Mouse (Mus musculus): ENCODE data around the gene Fam19a1. TPM values are rescaled to one million over a fixed set of nuclear protein-coding genes. Genes with fewer than 3 reads are reported as not detected.

The Fam19a1 gene
- total and polyA plus RNA-seq, 2 experiments from 2014 or later = 15.7 to 23.6 TPM

DNA sequence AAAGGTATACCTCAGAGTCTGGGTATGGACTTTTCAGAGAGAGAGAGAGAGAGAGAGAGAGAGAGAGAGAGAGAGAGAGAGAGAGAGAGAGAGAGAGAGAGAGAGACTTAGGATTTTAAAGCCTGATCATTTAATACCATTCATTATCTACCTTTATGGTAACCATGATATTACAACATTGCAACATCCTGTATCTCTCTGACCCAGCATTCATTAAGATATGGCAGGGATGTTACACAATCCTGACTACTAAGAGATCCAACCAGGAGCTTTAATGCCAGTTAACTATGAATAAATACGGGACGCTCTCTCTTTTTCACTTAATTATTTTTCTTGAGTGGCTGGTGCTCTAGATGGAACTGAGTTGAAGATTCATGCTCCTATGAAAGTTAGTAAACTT lies 92.4 kb downstream of the Fam19a1 start:
- H3K9me3 ChIP-seq (ENCODE audit: low read length) = no peaks in the 10 kb centered on the region
- H3K27ac ChIP-seq (ENCODE audit: low read depth, low read length) = no peak overlapping the region
- WGBS = 93% methylated on average over 2 of the region's 2 CpGs
- H3K4me3 ChIP-seq (ENCODE audit: low read depth, low read length) = no peak overlapping the region
- no peaks in the 10 kb centered on the region for H3K36me3 ChIP-seq (ENCODE audit: insufficient read depth, low read length)
- H3K9ac ChIP-seq (replicated peaks; ENCODE audit: low read length, poor library complexity, severe bottlenecking) = no peak overlapping the region
- DNase-seq (ENCODE audit: low spot score) = no peak
- no peak for ATAC-seq (ENCODE audit: low FRiP score)
- H3K4me2 ChIP-seq (ENCODE audit: low read depth, low read length, poor library complexity, severe bottlenecking) = no peak overlapping the region
- no peaks in the 10 kb centered on the region for H3K27me3 ChIP-seq (ENCODE audit: insufficient read depth, low read length)
- no peak for TF ChIP-seq CTCF (IDR thresholded peaks at IDR 0.05)
- H3K4me1 ChIP-seq (ENCODE audit: insufficient read depth, low read length) = no peaks in the 10 kb centered on the region

DNA sequence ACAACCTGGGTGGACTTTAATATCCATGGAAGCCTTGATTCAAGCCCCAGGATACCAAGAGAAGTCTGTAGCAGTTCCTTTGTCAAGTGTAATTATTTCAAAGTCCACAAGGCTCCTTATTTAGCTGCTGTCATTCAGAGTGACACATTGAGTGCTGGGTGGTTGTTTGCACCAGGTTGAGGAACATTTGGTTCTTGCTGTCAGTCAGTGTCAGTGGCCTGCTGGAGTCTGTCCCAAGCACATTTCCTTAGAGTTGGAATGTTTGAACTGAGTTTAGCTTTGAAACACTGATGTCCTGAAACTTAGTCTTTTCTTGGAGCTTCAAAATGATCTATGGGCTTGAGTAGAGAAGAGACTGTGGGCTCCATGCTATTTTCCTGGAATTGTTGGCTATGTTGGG lies 121.9 kb downstream of the Fam19a1 start:
- TF ChIP-seq CTCF (IDR thresholded peaks at IDR 0.05) = no peak
- no peaks in the 10 kb centered on the region for H3K4me1 ChIP-seq (ENCODE audit: insufficient read depth, low read length)
- ATAC-seq (ENCODE audit: low FRiP score) = no peak
- H3K4me2 ChIP-seq (ENCODE audit: low read depth, low read length, poor library complexity, severe bottlenecking) = no peak overlapping the region
- H3K27ac ChIP-seq (ENCODE audit: low read depth, low read length) = no peak overlapping the region
- H3K27me3 ChIP-seq (ENCODE audit: insufficient read depth, low read length) = no peaks in the 10 kb centered on the region
- no peaks in the 10 kb centered on the region for H3K36me3 ChIP-seq (ENCODE audit: insufficient read depth, low read length)
- no peak for DNase-seq (ENCODE audit: low spot score)
- H3K9me3 ChIP-seq (ENCODE audit: low read length) = no peaks in the 10 kb centered on the region
- H3K4me3 ChIP-seq (ENCODE audit: low read depth, low read length) = no peak overlapping the region
- H3K9ac ChIP-seq (replicated peaks; ENCODE audit: low read length, poor library complexity, severe bottlenecking) = no peak overlapping the region

DNA sequence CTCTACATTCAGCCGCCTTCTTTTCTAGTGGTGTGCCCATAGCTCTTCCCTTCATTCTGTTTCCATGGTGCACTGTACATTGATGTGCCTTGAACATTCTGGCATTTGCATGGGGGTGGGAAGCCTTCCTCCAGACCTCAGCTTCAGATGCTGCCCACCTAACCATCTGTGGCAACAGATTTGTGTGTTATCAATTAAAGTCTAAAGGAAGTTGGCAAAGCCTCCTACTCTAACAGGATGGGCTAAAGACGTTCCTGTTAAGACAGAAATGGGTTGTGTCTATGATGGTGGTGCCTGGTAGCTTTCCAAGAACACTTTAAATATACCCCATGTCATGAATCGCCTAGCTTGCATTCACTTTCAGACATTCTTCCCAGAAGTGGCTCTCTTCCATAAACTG lies 131.4 kb downstream of the Fam19a1 start:
- Histone ChIP-seq H3K9ac (replicated peaks; ENCODE audit: low read length, poor library complexity, severe bottlenecking) (no peak overlapping the region), H3K4me1 (ENCODE audit: insufficient read depth, low read length) (no peaks in the 10 kb centered on the region), H3K36me3 (ENCODE audit: insufficient read depth, low read length) (no peaks in the 10 kb centered on the region), H3K27me3 (ENCODE audit: insufficient read depth, low read length) (no peaks in the 10 kb centered on the region), H3K4me3 (ENCODE audit: low read depth, low read length) (no peak overlapping the region), H3K4me2 (ENCODE audit: low read depth, low read length, poor library complexity, severe bottlenecking) (no peak overlapping the region), H3K27ac (ENCODE audit: low read depth, low read length) (no peak overlapping the region), H3K9me3 (ENCODE audit: low read length) (no peaks in the 10 kb centered on the region)
- no peak for TF ChIP-seq CTCF (IDR thresholded peaks at IDR 0.05)
- ATAC-seq (ENCODE audit: low FRiP score) (no peak), DNase-seq (ENCODE audit: low spot score) (no peak)
- WGBS = 82% methylated on average over 3 of the region's 3 CpGs

DNA sequence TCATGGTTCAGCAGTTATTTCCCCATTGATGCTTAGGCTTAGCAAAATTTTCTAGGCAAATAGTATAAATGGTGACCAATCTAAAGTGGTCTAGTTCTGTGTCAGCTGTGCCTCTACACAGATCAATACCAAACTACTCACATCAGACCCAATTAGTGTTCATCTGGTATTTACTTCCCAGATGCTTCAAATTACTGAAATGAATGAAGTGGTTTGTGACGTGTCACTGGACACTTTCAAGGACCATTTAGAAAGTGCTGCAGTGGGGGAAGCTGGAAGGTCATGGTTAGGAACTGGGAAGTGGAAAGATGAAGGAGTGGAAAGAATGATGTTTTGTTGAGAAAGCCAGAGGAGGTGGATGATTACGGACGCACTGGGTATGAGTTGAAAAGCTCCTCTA lies 139.0 kb downstream of the Fam19a1 start:
- no peak for DNase-seq (ENCODE audit: low spot score)
- H3K36me3 ChIP-seq (ENCODE audit: insufficient read depth, low read length) = no peaks in the 10 kb centered on the region
- H3K9ac ChIP-seq (replicated peaks; ENCODE audit: low read length, poor library complexity, severe bottlenecking) = no peak overlapping the region
- ATAC-seq (ENCODE audit: low FRiP score) = no peak
- no peaks in the 10 kb centered on the region for H3K9me3 ChIP-seq (ENCODE audit: low read length)
- H3K27me3 ChIP-seq (ENCODE audit: insufficient read depth, low read length) = no peaks in the 10 kb centered on the region
- H3K4me3 ChIP-seq (ENCODE audit: low read depth, low read length) = no peak overlapping the region
- H3K4me2 ChIP-seq (ENCODE audit: low read depth, low read length, poor library complexity, severe bottlenecking) = no peak overlapping the region
- 75% methylated on average over 3 of the region's 3 CpGs for WGBS
- no peaks in the 10 kb centered on the region for H3K4me1 ChIP-seq (ENCODE audit: insufficient read depth, low read length)
- no peak for TF ChIP-seq CTCF (IDR thresholded peaks at IDR 0.05)
- H3K27ac ChIP-seq (ENCODE audit: low read depth, low read length) = no peak overlapping the region

DNA sequence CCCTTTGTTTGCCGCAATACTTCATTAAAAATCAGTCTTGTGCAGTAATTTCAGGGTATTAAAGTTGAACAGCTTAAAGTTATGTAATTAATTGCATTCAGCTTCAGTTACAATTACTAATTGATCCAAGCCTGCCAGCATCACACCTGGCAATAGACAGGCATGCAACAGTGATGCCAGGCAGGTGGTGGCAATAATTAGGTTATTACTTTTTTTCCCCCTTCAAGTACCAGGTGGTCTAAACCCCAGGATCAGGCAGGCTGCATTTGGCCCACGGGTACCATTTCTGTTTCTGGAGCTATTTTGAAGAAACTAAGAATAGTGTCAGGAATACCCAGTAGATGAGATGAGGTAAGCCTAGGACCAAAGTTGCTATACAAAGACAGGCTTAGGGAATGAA lies 141.9 kb downstream of the Fam19a1 start:
- TF ChIP-seq CTCF (IDR thresholded peaks at IDR 0.05) = no peak
- no peak overlapping the region for H3K27ac ChIP-seq (ENCODE audit: low read depth, low read length)
- H3K4me3 ChIP-seq (ENCODE audit: low read depth, low read length) = no peak overlapping the region
- H3K9me3 ChIP-seq (ENCODE audit: low read length) = no peaks in the 10 kb centered on the region
- no peaks in the 10 kb centered on the region for H3K36me3 ChIP-seq (ENCODE audit: insufficient read depth, low read length)
- H3K9ac ChIP-seq (replicated peaks; ENCODE audit: low read length, poor library complexity, severe bottlenecking) = no peak overlapping the region
- H3K4me2 ChIP-seq (ENCODE audit: low read depth, low read length, poor library complexity, severe bottlenecking) = no peak overlapping the region
- WGBS = 64% methylated on average over 2 of the region's 2 CpGs
- ATAC-seq (ENCODE audit: low FRiP score) (no peak), DNase-seq (ENCODE audit: low spot score) (peak; percentile 9)
- no peaks in the 10 kb centered on the region for H3K27me3 ChIP-seq (ENCODE audit: insufficient read depth, low read length)
- H3K4me1 ChIP-seq (ENCODE audit: insufficient read depth, low read length) = no peaks in the 10 kb centered on the region; the same call in 1 of the 2 replicates

DNA sequence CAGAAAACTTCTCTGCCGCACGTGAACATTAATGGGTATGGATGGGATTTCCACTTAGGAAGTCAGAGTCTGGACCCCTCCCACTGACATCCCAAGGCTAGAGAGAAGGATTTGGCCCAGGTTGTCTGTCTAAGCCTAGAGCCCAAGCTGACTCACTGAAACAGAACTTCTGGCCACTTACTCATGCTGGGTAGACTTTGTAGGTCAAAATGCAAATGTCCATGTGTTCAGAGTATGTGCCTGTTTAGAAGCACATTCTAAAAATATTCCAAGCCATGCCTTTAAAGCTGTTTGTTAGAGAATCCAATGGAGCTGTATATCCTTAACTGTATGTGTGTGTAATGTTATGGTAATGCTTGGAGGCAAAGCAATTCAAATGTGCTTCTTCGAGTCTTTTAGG lies 145.7 kb downstream of the Fam19a1 start:
- H3K9ac ChIP-seq (replicated peaks; ENCODE audit: low read length, poor library complexity, severe bottlenecking) = no peak overlapping the region
- TF ChIP-seq CTCF (IDR thresholded peaks at IDR 0.05) = no peak
- H3K36me3 ChIP-seq (ENCODE audit: insufficient read depth, low read length) = no peaks in the 10 kb centered on the region
- no peak for ATAC-seq (ENCODE audit: low FRiP score)
- WGBS = 95% methylated on average over 3 of the region's 3 CpGs
- no peaks in the 10 kb centered on the region for H3K9me3 ChIP-seq (ENCODE audit: low read length)
- no peak overlapping the region for H3K4me3 ChIP-seq (ENCODE audit: low read depth, low read length)
- no peaks in the 10 kb centered on the region; the same call in 1 of the 2 replicates for H3K4me1 ChIP-seq (ENCODE audit: insufficient read depth, low read length)
- no peak overlapping the region for H3K27ac ChIP-seq (ENCODE audit: low read depth, low read length)
- H3K27me3 ChIP-seq (ENCODE audit: insufficient read depth, low read length) = no peaks in the 10 kb centered on the region
- no peak for DNase-seq (ENCODE audit: low spot score)
- no peak overlapping the region for H3K4me2 ChIP-seq (ENCODE audit: low read depth, low read length, poor library complexity, severe bottlenecking)
